Mouse (Mus musculus): ENCODE data around the gene Iqca.

Gene Iqca

GRCm38 (mm10) chr1:90071812-90072580, 81.2 kb downstream of the Iqca start:
- in situ Hi-C loops (cut with MboI, MseI): no loop called here

DNA sequence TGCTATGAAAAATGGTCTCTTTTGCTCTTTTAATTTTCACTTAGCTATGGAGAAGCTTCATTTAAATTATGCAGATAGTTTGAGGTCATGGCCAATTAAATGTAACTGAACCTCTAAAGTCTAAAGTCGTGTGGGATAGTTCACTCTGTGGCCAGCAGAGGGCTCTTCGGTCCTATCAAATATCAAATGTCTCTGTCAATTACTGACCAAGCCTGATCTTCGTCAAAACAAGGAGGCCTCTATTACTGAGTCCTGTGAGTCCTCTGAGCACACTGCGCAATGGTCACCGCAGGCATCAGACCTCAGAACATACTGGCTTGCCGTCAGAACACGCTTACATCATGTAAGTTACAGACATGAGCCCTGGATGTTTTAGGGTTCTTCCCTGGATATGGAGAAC, 92.6 kb downstream of the Iqca start:
- in situ Hi-C loops (cut with MboI, MseI): loop anchor here (5.0 to 10.0 kb wide), 3 partner anchors 532 to 1274 kb away; partner anchors contain the start of gene Rab17

GRCm38 (mm10) chr1:90060054-90060453, 93.1 kb downstream of the Iqca start:
- in situ Hi-C loops (cut with MboI, MseI): loop anchor here (5.0 to 10.0 kb wide), 3 partner anchors 532 to 1275 kb away; partner anchors contain the start of gene Rab17

- in situ Hi-C loops (cut with MboI, MseI): loop anchor here (10.0 kb wide), 1 partner anchor 1300 kb away; the partner anchor contains the start of gene Klhl30
Observed at GRCm38 (mm10) chr1:90054991-90055390, 98.2 kb downstream of the Iqca start.

GRCm38 (mm10) chr1:90051347-90051746, 101.9 kb downstream of the Iqca start:
- in situ Hi-C loops (cut with MboI, MseI): loop anchor here (10.0 kb wide), 1 partner anchor 1303 kb away; the partner anchor contains the start of gene Klhl30

DNA sequence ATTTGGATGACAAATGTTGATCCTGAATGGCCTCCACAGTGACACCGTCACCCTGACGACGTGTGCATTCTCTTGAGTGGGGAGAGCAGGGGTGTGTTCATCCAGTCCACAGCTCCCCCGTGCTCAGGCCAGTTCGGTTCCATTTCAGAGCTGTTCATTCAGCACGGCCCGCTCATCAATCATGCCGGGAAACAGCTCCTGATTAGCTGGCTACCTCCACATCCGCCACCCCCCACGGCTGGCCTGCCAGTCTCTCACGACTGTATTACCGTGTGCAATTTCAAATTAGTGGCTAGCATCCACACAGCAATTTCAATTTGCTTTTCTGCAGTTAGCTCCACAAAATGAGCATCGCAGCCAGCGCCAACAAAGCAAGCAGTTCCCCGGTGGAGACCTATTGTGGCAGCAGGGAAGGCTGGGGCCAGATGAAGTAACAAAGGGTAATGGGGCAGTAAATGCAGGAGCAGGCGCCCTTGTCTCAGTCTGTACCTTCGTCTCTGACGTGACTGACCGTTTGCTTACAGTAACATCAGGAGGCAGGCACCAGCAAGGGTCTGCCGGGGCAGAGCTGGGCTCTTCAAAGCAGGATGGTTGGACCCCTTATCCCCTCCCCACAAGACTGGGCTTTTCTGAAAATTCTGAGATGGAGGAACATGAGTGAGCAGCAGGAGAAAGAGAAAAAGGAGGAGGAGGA, 103.0 kb downstream of the Iqca start:
- in situ Hi-C loops (cut with MboI, MseI): loop anchor here (10.0 kb wide), 1 partner anchor 1305 kb away; the partner anchor contains the start of gene Klhl30

- in situ Hi-C loops (cut with MboI, MseI): no loop called here
Observed at GRCm38 (mm10) chr1:90028305-90028704, 124.9 kb downstream of the Iqca start.

DNA sequence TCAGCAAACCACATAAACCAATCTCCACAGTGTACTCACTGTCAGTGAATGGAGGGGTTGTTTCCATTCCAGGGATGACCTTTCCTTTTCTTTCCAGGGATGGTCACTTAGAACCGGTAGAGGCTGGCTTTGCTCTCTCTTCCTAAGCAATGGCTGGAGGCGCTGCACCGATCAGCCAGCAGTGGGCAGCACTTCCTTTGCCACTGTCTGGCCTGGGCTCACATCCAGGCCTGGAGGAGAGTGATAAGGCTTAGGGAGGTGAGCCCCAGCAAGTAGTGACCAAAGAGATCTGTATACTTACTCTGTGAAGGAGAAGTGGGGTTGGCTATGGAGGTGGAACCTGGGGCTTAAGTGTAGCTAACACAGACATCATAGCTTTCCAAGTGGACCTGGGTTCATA, 126.3 kb downstream of the Iqca start:
- in situ Hi-C loops (cut with MboI, MseI): no loop called here

DNA sequence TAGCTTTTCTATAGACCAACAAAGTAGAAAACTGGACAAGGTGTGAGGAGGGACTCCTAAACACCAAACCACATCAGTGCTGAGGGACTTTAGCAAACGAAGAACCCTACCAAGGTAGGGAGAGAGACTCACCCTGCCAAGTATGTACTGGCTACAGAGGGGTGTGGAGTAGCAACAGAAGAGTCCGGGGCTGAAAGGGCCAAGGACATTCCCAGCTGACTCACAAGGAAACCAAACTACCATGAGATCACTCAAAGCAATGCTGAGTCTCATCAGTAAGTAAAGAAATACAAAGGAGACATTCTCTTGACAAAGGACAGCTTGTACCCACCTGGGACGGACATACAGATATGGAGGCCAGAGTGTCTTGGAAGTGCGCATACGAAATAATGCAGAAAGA, 132.9 kb downstream of the Iqca start:
- in situ Hi-C loops (cut with MboI, MseI): no loop called here

GRCm38 (mm10) chr1:90018071-90018470, 135.1 kb downstream of the Iqca start:
- in situ Hi-C loops (cut with MboI, MseI): no loop called here

GRCm38 (mm10) chr1:90014446-90014845, 138.8 kb downstream of the Iqca start, which contains the start of gene Asb18:
Asb18 (minus strand) TSS chr1:90014666.
- in situ Hi-C loops (cut with MboI, MseI): no loop called here

DNA sequence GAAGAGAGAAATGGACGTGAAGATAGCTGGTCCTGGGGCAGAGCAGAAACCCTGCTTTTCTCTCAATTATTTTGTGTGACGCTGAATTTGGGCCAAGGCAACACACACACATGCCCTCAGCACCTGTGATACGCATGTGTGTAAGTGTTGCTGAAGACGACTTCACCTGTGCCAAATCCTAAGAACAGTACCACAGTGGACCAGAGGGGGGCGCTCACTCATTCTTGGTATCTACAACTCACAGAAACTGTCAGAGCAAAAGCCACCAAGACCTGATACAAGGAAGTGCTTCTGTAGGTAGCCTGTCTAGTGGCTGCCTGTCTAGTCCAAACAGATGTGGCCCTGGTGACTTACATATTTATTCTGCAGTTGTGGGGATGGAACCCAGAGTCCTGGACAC, 139.9 kb downstream of the Iqca start:
- in situ Hi-C loops (cut with MboI, MseI): no loop called here

- in situ Hi-C loops (cut with MboI, MseI): no loop called here
Observed at GRCm38 (mm10) chr1:90012850-90013249, 140.4 kb downstream of the Iqca start.

- in situ Hi-C loops (cut with MboI, MseI): no loop called here
Observed at GRCm38 (mm10) chr1:90012168-90012567, 141.0 kb downstream of the Iqca start.

GRCm38 (mm10) chr1:90010077-90010476, 143.1 kb downstream of the Iqca start:
- in situ Hi-C loops (cut with MboI, MseI): no loop called here

DNA sequence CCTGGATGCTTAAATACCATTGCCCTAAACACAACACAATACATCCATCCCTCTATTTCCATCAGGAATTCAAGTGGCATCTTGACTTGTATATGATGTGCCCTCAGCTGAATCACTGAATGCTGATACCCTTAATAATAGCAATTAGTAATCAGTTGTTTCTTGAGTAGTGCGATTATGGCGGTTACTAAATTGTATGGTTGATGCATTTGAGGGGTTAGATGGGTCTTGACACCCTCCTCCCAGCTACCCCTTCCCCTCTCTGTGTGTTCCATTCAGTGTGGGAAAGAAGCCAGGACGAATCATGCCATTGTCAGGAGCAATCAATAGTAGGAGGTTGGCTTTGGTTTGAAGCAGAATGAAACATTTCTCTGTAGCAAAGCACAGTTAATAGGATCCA, 144.0 kb downstream of the Iqca start:
- in situ Hi-C loops (cut with MboI, MseI): no loop called here

- in situ Hi-C loops (cut with MboI, MseI): no loop called here
Observed at GRCm38 (mm10) chr1:90006666-90007065, 146.5 kb downstream of the Iqca start.

DNA sequence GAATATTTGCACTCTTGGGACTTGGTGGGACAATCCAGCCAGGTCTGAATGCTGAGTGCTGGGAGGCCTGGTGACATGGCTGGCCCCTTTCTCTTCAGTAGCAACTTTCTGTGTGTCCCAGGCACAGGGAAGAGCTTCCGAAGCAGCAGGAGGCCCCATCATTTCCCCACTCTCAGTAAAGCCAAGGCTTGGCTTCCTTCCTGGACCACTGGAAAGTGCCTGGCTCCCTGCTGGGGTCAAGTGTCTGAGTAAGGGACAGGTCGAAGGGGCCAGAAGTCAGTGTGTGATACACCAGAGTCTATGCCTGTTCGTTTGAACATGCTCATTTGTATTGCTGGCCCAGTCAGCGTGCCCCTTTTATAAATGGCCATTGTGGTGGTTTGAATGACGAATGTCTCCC, 152.2 kb downstream of the Iqca start:
- in situ Hi-C loops (cut with MboI, MseI): no loop called here

DNA sequence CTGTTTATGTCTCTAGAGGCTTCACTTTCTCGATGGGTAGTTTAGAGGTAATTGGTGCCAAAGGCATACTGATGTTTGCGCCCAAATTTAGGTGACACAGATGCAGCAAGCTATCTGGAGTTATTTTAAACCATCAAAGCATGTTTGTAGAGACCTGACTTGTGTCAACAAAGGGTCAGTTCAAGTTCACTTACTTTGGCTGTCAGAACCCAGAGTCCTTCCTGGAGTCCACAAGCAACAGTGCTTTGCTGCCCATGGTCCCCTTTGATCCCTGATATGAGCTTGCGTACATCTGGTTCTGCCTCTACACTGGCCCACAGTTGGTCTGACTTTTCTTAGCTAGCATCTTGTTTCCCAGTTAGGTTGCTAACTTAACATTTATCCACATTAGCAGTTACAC, 153.3 kb downstream of the Iqca start:
- in situ Hi-C loops (cut with MboI, MseI): no loop called here

DNA sequence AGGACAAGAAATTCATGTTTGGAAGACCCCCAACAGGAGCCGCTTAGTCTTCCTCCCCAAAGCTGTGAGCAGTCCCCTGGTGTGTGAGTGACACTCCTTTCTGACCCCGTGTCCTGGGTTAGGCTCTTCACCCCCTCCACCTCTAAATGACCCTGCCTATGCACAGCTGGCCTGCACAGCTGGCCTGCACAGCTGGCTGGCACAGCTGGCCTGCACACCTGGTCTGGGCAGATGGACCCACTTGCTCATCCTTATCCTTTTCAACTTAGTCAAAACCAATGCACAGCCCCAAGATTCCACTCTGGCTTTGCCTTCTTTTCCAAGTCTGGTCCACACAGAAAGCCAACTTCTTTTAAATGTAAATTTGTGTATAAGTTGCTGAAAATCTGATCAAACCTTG, 154.5 kb downstream of the Iqca start:
- in situ Hi-C loops (cut with MboI, MseI): no loop called here

DNA sequence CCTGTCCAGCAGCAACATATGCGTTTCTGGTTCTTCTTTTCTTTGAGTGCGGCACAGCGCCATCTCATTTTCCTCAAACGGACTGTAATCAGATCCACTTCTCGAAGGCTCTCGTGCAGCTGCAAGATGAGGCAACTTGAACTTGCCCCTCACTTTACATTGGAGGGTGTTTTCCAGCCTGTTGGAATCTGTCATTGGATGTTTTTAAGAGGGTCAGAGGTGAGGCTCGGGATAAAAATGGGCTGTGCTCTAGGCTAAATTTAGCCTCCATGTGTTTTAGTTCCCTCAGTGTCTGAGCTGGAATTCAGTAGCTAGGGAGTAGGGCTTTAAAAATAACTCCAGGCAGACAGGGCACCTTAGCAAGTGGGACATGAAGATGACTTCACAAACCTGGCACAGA, 155.1 kb downstream of the Iqca start:
- in situ Hi-C loops (cut with MboI, MseI): no loop called here

DNA sequence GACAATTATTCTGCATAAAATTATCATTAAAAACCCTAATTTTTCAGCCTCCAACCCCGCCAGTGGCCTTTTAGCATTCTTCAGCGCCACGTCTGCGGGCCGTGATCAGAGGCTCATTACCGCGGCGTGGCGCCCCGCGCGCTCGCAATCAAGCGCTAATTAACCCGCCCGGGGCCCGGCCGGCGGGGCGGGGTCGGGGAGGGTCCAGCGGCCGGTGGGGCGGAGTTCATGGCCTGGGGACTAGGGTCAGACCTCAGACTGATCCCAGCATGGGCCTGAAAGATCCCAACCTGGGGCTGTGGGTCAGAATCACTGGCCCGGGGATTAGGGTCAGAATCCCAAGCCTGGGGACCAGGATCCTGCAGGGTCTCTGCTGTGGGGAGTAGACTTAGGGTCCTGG, 160.9 kb downstream of the Iqca start:
- in situ Hi-C loops (cut with MboI, MseI): no loop called here

Measured in regulatory T cell (primary cell).